Mouse (Mus musculus): Measurements from ENCODE around the gene E130218I03Rik.

DNA sequence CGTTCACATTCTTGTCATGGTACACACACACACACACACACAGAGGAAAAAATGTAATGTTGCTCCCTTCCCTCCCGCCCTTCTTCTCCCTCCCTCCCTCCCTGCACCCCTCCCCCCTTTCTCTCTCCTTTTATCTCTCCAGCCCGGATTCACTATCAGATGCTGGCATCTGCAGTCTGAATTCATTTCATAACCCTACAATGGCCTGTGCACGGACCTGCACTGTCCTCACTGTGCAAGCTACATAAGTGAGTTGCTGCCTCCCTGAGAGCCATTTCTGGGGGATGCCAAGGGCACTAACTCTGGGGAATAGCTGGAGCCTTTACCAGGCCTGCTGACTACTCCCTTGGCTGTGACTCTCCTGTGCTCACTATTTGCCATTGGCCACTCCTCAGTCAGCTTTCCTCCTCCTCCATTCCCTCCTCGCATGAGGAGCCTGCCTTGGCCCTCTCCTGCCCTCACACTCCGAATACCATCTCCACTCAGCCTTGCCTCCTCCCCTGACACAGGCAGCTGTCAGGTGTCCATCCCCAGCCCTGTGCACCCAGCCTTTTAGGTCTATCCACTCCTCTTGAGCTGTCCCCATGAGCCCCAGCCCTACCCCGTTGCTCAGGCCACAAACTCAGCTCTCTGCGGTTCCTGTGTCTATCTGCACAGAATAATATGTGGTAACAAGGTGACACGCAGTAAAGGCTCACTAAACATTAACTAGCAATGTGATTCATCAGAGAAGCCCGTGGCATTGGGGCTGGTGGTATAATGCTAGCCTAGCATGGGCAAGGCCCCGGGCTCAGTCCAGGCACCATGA is 20.5 kb upstream of the E130218I03Rik start:
- TF ChIP-seq CTCF (conservative IDR thresholded peaks at IDR 0.05; ENCODE audit: insufficient read depth, insufficient read length, low read depth, low read length), result no peak
- TF ChIP-seq POLR2A (IDR thresholded peaks at IDR 0.05; ENCODE audit: low read depth, low read length), result no peak

Measured in kidney, adult 2 months (tissue).